Comparison of ENCODE assay signal across 11 mouse cellular contexts in the genomic region with DNA sequence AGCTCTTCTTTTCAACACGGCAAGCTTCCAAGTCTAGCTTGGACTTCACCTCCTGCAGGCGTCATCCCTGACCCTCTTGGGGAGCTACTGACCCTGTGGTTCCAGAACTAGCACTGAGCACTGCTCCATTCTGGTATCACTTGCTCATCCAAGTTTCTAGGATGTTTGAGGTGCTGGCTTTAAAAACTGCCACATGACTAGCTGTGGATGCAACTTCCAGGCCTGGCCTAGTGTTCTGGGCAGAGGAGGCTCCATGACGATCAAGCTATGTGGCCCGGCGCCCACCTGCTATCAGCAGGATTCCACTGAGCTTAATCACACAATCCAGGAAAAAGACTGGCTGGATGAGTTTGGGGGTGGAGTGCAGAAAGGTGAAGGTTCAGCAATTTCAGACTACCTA. TPM values are rescaled to one million over a fixed set of nuclear protein-coding genes. Genes with fewer than 3 reads are reported as not detected.
A peak's percentile ranks its signal among the peaks of the same experiment; 100 is the strongest.
DNase-seq lines count a peak whose midpoint lies in the region; ATAC-seq lines count a peak whose summit lies in the region.
"Had no signal": no experiment of that assay in that cellular context is flagged by ENCODE, and none has a peak within 500 bp of the region (broad histone marks: within the 10 kb centered on the region; RNA-seq: fewer than 3 reads in every experiment).

No protein-coding gene starts in this region.

- no peaks in the 10 kb centered on the region; the same call in 1 of the 2 replicates for H3K36me3 ChIP-seq in forebrain, embryonic 12.5 days (replicated peaks)
- no peaks in the 10 kb centered on the region for H3K36me3 ChIP-seq in forebrain, embryonic 15.5 days
- H3K36me3 ChIP-seq in heart, embryonic 10.5 days: peaks cover 11% of the 10 kb centered on the region
- H3K36me3 ChIP-seq in lung, embryonic 15.5 days: no peaks in the 10 kb centered on the region
- H3K36me3 ChIP-seq: neural tube, embryonic 12.5 days had no signal

- no peak overlapping the region for H3K4me2 ChIP-seq in forebrain, embryonic 12.5 days
- H3K4me2 ChIP-seq in forebrain, embryonic 15.5 days (replicated peaks): no peak overlapping the region
- no peak overlapping the region for H3K4me2 ChIP-seq in lung, embryonic 15.5 days
- H3K4me2 ChIP-seq: neural tube, embryonic 12.5 days had no signal

- no peak overlapping the region for H3K9ac ChIP-seq in forebrain, embryonic 12.5 days
- no peak overlapping the region for H3K9ac ChIP-seq in forebrain, embryonic 15.5 days (replicated peaks)
- no peak overlapping the region for H3K9ac ChIP-seq in lung, embryonic 15.5 days
- H3K9ac ChIP-seq: neural tube, embryonic 12.5 days had no signal

- ATAC-seq in forebrain, embryonic 12.5 days (ENCODE audit: low FRiP score): no peak
- no peak for ATAC-seq in forebrain, embryonic 15.5 days (replicated peaks)
- ATAC-seq in lung, embryonic 15.5 days (ENCODE audit: borderline replicate concordance, extremely low read depth, low FRiP score, low TSS enrichment): no peak
- no peak for ATAC-seq in frontal cortex, adult (ENCODE audit: low TSS enrichment)
- ATAC-seq: inflammation-experienced regulatory T-cells, adult 6 months had no signal

- no peaks in the 10 kb centered on the region for H3K27me3 ChIP-seq in forebrain, embryonic 12.5 days
- no peaks in the 10 kb centered on the region for H3K27me3 ChIP-seq in forebrain, embryonic 15.5 days
- H3K27me3 ChIP-seq in heart, embryonic 10.5 days (ENCODE audit: insufficient read depth, poor library complexity, severe bottlenecking): peaks cover 12% of the 10 kb centered on the region; the same call in 1 of the 2 replicates
- no peaks in the 10 kb centered on the region for H3K27me3 ChIP-seq in lung, embryonic 15.5 days
- H3K27me3 ChIP-seq: neural tube, embryonic 12.5 days had no signal

- peaks cover 73% of the 10 kb centered on the region for H3K4me1 ChIP-seq in forebrain, embryonic 12.5 days
- H3K4me1 ChIP-seq in forebrain, embryonic 15.5 days: peaks cover 72% of the 10 kb centered on the region
- H3K4me1 ChIP-seq in heart, embryonic 10.5 days: peaks cover 96% of the 10 kb centered on the region
- peaks cover 79% of the 10 kb centered on the region for H3K4me1 ChIP-seq in lung, embryonic 15.5 days

- H3K9me3 ChIP-seq in forebrain, embryonic 12.5 days: no peaks in the 10 kb centered on the region
- no peaks in the 10 kb centered on the region for H3K9me3 ChIP-seq in forebrain, embryonic 15.5 days
- no peaks in the 10 kb centered on the region for H3K9me3 ChIP-seq in heart, embryonic 10.5 days
- no peaks in the 10 kb centered on the region for H3K9me3 ChIP-seq in lung, embryonic 15.5 days
- H3K9me3 ChIP-seq: neural tube, embryonic 12.5 days had no signal

- peak; percentile 88 for DNase-seq in Muller cell, postnatal 12 days (ENCODE audit: inconsistent ontology term)
- DNase-seq in heart, embryonic 10.5 days (ENCODE audit: low spot score): no peak
- DNase-seq in right cerebral cortex, postnatal 4 days: no peak
- no peak for DNase-seq in frontal cortex, postnatal 14 days (ENCODE audit: low spot score in 2 of 2)
- DNase-seq: spleen, adult 18-20 months had no signal

- 0 out of 2 replicates have a peak overlapping the region, but pooled peaks have one; percentile 13 for H3K27ac ChIP-seq in forebrain, embryonic 12.5 days
- H3K27ac ChIP-seq in forebrain, embryonic 15.5 days (replicated peaks): no peak overlapping the region
- peak overlapping the region; percentile 87 for H3K27ac ChIP-seq in heart, embryonic 10.5 days
- H3K27ac ChIP-seq in lung, embryonic 15.5 days: peak overlapping the region; percentile 86; the same call in 1 of the 2 replicates
- H3K27ac ChIP-seq: neural tube, embryonic 12.5 days had no signal

- 88% methylated on average over 5 of the region's 5 CpGs for WGBS in forebrain, embryonic 12.5 days
- WGBS in forebrain, embryonic 15.5 days: 84% methylated on average over 5 of the region's 5 CpGs
- WGBS in heart, embryonic 10.5 days: 38% methylated on average over 5 of the region's 5 CpGs
- 48% methylated on average over 5 of the region's 5 CpGs for WGBS in lung, embryonic 15.5 days

- H3K4me3 ChIP-seq in forebrain, embryonic 12.5 days (replicated peaks): no peak overlapping the region
- H3K4me3 ChIP-seq in forebrain, embryonic 15.5 days: no peak overlapping the region
- no peak overlapping the region for H3K4me3 ChIP-seq in heart, embryonic 10.5 days
- no peak overlapping the region for H3K4me3 ChIP-seq in lung, embryonic 15.5 days
- H3K4me3 ChIP-seq: neural tube, embryonic 12.5 days had no signal

RNA-seq across cellular contexts. Expression of a gene that starts 57.4 kb away (rescaled TPM):
- polyA plus RNA-seq in forebrain, embryonic 12.5 days (2016; fragmentation: Nextera tagmentation; extraction: Ambion mirVana): 10.4 and 13.6 TPM in 2 replicates
- polyA plus RNA-seq in forebrain, embryonic 15.5 days (2015; fragmentation: Nextera tagmentation; extraction: Ambion mirVana): 13.1 and 13.3 TPM in 2 replicates
- polyA plus RNA-seq in heart, embryonic 10.5 days (2016; fragmentation: Nextera tagmentation; extraction: Ambion mirVana): 8.2 and 8.3 TPM in 2 replicates
- 11.4 and 13.5 TPM in 2 replicates for polyA plus RNA-seq in lung, embryonic 15.5 days (2015; fragmentation: Nextera tagmentation; extraction: Ambion mirVana)
